Comparison of ENCODE assay signal across 9 mouse cellular contexts in genomic region chr16:87584618-87585017, GRCm38 (mm10). TPM values are rescaled to one million over a fixed set of nuclear protein-coding genes. Genes with fewer than 3 reads are reported as not detected.
DNase-seq lines count a peak whose midpoint lies in the region; ATAC-seq and TF ChIP-seq lines count a peak whose summit lies in the region.
"Had no signal": no experiment of that assay in that cellular context is flagged by ENCODE, and none has a peak within 500 bp of the region (broad histone marks: within the 10 kb centered on the region; RNA-seq: fewer than 3 reads in every experiment).

No protein-coding gene starts in this region.

- no peak overlapping the region for H3K4me3 ChIP-seq in layer of hippocampus, adult 2 months
- H3K4me3 ChIP-seq: midbrain, embryonic 10.5 days had no signal

- peak; percentile 84 for ATAC-seq in megakaryocyte progenitor cell, adult 5-6 weeks (replicated peaks; ENCODE audit: poor library complexity)

- peak; percentile 31 for DNase-seq in adrenal gland, postnatal 14 days
- DNase-seq in adrenal gland, postnatal 4 days (ENCODE audit: low spot score in 2 of 2), result no peak
- DNase-seq in layer of hippocampus, adult 2 months (ENCODE audit: low spot score in 2 of 2), result peak in 1 of 2 experiments; percentile 17
- no peak for DNase-seq in layer of hippocampus, postnatal 14 days (ENCODE audit: low spot score in 2 of 2)
- peak; percentile 47 for DNase-seq in R1 (ENCODE audit: low read depth, low spot score)
- DNase-seq in cerebellum, adult 9-10 months, result no peak
- no peak for DNase-seq in ovary, postnatal 36 days (ENCODE audit: low spot score)

- peak; percentile 76 for TF ChIP-seq CTCF in layer of hippocampus, adult 2 months (conservative IDR thresholded peaks at IDR 0.05)

- H3K27ac ChIP-seq in layer of hippocampus, adult 2 months, result no peak overlapping the region
- H3K27ac ChIP-seq: midbrain, embryonic 10.5 days had no signal

RNA-seq across cellular contexts. Expression of gene Map3k7cl, which starts 31.5 kb away (rescaled TPM):
- 1.2 and 2.3 TPM in 2 replicates for total RNA-seq in adrenal gland, postnatal 14 days (2021)
- total RNA-seq in adrenal gland, postnatal 4 days (2021), result 1 to 10 TPM; 3.8 to 7.0 TPM
- total RNA-seq in layer of hippocampus, adult 2 months (2021), result under 1 TPM in 1 of 2 experiments, not detected in 1; 0.49 TPM
- under 1 TPM; 0.71 to 0.91 TPM for total RNA-seq in layer of hippocampus, postnatal 14 days (2021)
- not detected in 2 replicates for total RNA-seq in megakaryocyte progenitor cell, adult 5-6 weeks (2015)
- not detected in 2 replicates for total RNA-seq in megakaryocyte progenitor cell, adult 5-6 weeks (2017)

Comparison
In these comparisons a context has a peak if more than half of its experiments do, and no peak if none do; other contexts are left out.
1. DNase-seq: peak in adrenal gland, postnatal 14 days (single experiment) and R1 (single experiment); none in adrenal gland, postnatal 4 days (0 of 2), layer of hippocampus, postnatal 14 days (0 of 2), cerebellum, adult 9-10 months (single experiment) and ovary, postnatal 36 days (single experiment).